Mouse (Mus musculus): Measurements from ENCODE around the gene A4gnt.

- TF ChIP-seq CTCF (IDR thresholded peaks at IDR 0.05) (peak; percentile 66), EP300 (IDR thresholded peaks at IDR 0.05) (no peak)
These were observed 59.3 kb downstream of the A4gnt start for GRCm38 (mm10) chr9:99671603-99672002.
